Mouse (Mus musculus) stomach, embryonic 15.5 days (tissue): ENCODE data around the gene Plcd1. TPM values are rescaled to one million over a fixed set of nuclear protein-coding genes. Genes with fewer than 3 reads are reported as not detected.

Experiments used
- ATAC-seq: fragments of 200-750 bp; cut with Nextera tagmentation; 2 replicates; pipeline ENCODE4 v1.8.0; 2017; ENCODE audit warnings: low read depth, moderate number of reproducible peaks, moderate TSS enrichment; ENCODE audit not compliant: insufficient read depth, low FRiP score
- H3K27ac ChIP-seq: fragments of 300-500 bp; sonication (generic); 2 replicates; pipeline ENCODE4 v1.5.1; 2015; ENCODE audit warnings: mild to moderate bottlenecking, inconsistent platforms
- H3K27me3 ChIP-seq: fragments of 300-500 bp; sonication (generic); replicated peaks from 2 replicates; pipeline ENCODE4 v1.6.1; 2015; ENCODE audit warnings: inconsistent platforms
- H3K36me3 ChIP-seq: fragments of 300-500 bp; sonication (generic); 2 replicates; pipeline ENCODE4 v1.6.1; 2015; ENCODE audit warnings: inconsistent platforms
- H3K4me1 ChIP-seq: fragments of 300-500 bp; sonication (generic); 2 replicates; pipeline ENCODE4 v1.6.1; 2015; ENCODE audit warnings: inconsistent platforms
- H3K4me2 ChIP-seq: fragments of 300-500 bp; sonication (generic); 2 replicates; pipeline ENCODE4 v1.6.1; 2015; ENCODE audit warnings: mild to moderate bottlenecking, inconsistent platforms
- H3K4me3 ChIP-seq: fragments of 300-500 bp; sonication (generic); replicated peaks from 2 replicates; pipeline ENCODE4 v1.5.1; 2015; ENCODE audit warnings: inconsistent platforms
- H3K9ac ChIP-seq: fragments of 300-500 bp; sonication (generic); 2 replicates; pipeline ENCODE4 v1.6.1; 2015; ENCODE audit warnings: inconsistent platforms
- H3K9me3 ChIP-seq: fragments of 300-500 bp; sonication (generic); 2 replicates; pipeline ENCODE4 v1.6.1; 2016; ENCODE audit warnings: inconsistent platforms
- WGBS: fragments of 180-500 bp; shearing (Covaris S2); methylation state at CpG from one replicate; pipeline ENCODE4 v1.1.7; 2015; 5-methylcytosine and 5-hydroxymethylcytosine counted together
- polyA plus RNA-seq: library from polyadenylated mRNA; unstranded; fragments of >200 nt; fragmentation: Nextera tagmentation; extraction: Ambion mirVana; gene quantifications from 2 replicates; pipeline ENCODE4 v1.2.1, GENCODE M21; 2015

Plcd1 gene
- polyA plus RNA-seq, result 39.4 and 50.5 TPM in 2 replicates

- H3K4me2 ChIP-seq, result peak within 1 kb of the TSS; percentile 75
- H3K36me3 ChIP-seq, result no peaks in the 10 kb centered on the region
- peak; percentile 82 for ATAC-seq
- H3K27ac ChIP-seq, result peak within 1 kb of the TSS; percentile 79
- peaks cover 27% of the 10 kb centered on the region for H3K4me1 ChIP-seq
- 10% methylated on average over 45 of the region's 45 CpGs for WGBS
- H3K9ac ChIP-seq, result peak within 1 kb of the TSS; percentile 38; the same call in 1 of the 2 replicates
- no peaks in the 10 kb centered on the region for H3K9me3 ChIP-seq
- H3K4me3 ChIP-seq, result peak within 1 kb of the TSS; percentile 52
- H3K27me3 ChIP-seq, result no peaks in the 10 kb centered on the region
These were observed at the start of gene Plcd1 for GRCm38 (mm10) chr9:119093419-119094295. TSS of gene Plcd1 (minus strand) at chr9:119093502.

- Histone ChIP-seq H3K4me1 (no peaks in the 10 kb centered on the region), H3K27ac (no peak overlapping the region), H3K36me3 (no peaks in the 10 kb centered on the region), H3K27me3 (no peaks in the 10 kb centered on the region), H3K9ac (no peak overlapping the region), H3K4me3 (no peak overlapping the region), H3K4me2 (no peak overlapping the region), H3K9me3 (no peaks in the 10 kb centered on the region)
- WGBS, result 76% methylated on average over 5 of the region's 5 CpGs
- ATAC-seq, result no peak
These were observed 48.8 kb upstream of the Plcd1 start for GRCm38 (mm10) chr9:119142066-119142465.

GRCm38 (mm10) chr9:119138836-119139235, 45.5 kb upstream of the Plcd1 start:
- ATAC-seq, result no peak
- Histone ChIP-seq H3K4me2 (no peak overlapping the region), H3K27me3 (no peaks in the 10 kb centered on the region), H3K4me3 (no peak overlapping the region), H3K9me3 (no peaks in the 10 kb centered on the region), H3K9ac (no peak overlapping the region), H3K36me3 (no peaks in the 10 kb centered on the region), H3K27ac (no peak overlapping the region), H3K4me1 (no peaks in the 10 kb centered on the region)
- 77% methylated on average over 2 of the region's 2 CpGs for WGBS

- Histone ChIP-seq H3K4me2 (no peak overlapping the region), H3K9ac (no peak overlapping the region), H3K4me3 (no peak overlapping the region), H3K9me3 (no peaks in the 10 kb centered on the region), H3K27ac (no peak overlapping the region), H3K4me1 (no peaks in the 10 kb centered on the region), H3K27me3 (no peaks in the 10 kb centered on the region), H3K36me3 (no peaks in the 10 kb centered on the region)
- ATAC-seq, result no peak
- WGBS, result 30% methylated on average over 5 of the region's 5 CpGs
These were observed 37.4 kb upstream of the Plcd1 start for GRCm38 (mm10) chr9:119130692-119131091.

- no peak overlapping the region for H3K9ac ChIP-seq
- no peaks in the 10 kb centered on the region for H3K36me3 ChIP-seq
- no peak for ATAC-seq
- no peaks in the 10 kb centered on the region for H3K9me3 ChIP-seq
- no peaks in the 10 kb centered on the region for H3K27me3 ChIP-seq
- H3K4me3 ChIP-seq, result no peak overlapping the region
- H3K4me2 ChIP-seq, result no peak overlapping the region
- H3K27ac ChIP-seq, result no peak overlapping the region
- 71% methylated on average over 12 of the region's 12 CpGs for WGBS
- no peaks in the 10 kb centered on the region for H3K4me1 ChIP-seq
These were observed 35.3 kb upstream of the Plcd1 start for GRCm38 (mm10) chr9:119128436-119129181.

GRCm38 (mm10) chr9:119122596-119123369, 29.5 kb upstream of the Plcd1 start:
- H3K27me3 ChIP-seq, result no peaks in the 10 kb centered on the region
- no peaks in the 10 kb centered on the region for H3K4me1 ChIP-seq
- no peak overlapping the region for H3K4me2 ChIP-seq
- H3K9me3 ChIP-seq, result no peaks in the 10 kb centered on the region
- no peak overlapping the region for H3K27ac ChIP-seq
- no peaks in the 10 kb centered on the region for H3K36me3 ChIP-seq
- H3K9ac ChIP-seq, result no peak overlapping the region
- H3K4me3 ChIP-seq, result no peak overlapping the region
- ATAC-seq, result no peak
- 78% methylated on average over 18 of the region's 18 CpGs for WGBS

GRCm38 (mm10) chr9:119120168-119120560, 26.9 kb upstream of the Plcd1 start:
- no peaks in the 10 kb centered on the region for H3K36me3 ChIP-seq
- H3K4me2 ChIP-seq, result no peak overlapping the region
- no peak overlapping the region for H3K9ac ChIP-seq
- H3K4me3 ChIP-seq, result no peak overlapping the region
- H3K27me3 ChIP-seq, result no peaks in the 10 kb centered on the region
- no peak overlapping the region for H3K27ac ChIP-seq
- H3K9me3 ChIP-seq, result no peaks in the 10 kb centered on the region
- no peak for ATAC-seq
- 50% methylated on average over 3 of the region's 3 CpGs for WGBS
- no peaks in the 10 kb centered on the region for H3K4me1 ChIP-seq

- Histone ChIP-seq H3K9ac (no peak overlapping the region), H3K4me2 (no peak overlapping the region), H3K4me1 (no peaks in the 10 kb centered on the region), H3K4me3 (no peak overlapping the region), H3K9me3 (no peaks in the 10 kb centered on the region), H3K36me3 (no peaks in the 10 kb centered on the region), H3K27ac (no peak overlapping the region), H3K27me3 (no peaks in the 10 kb centered on the region)
- 86% methylated on average over 19 of the region's 19 CpGs for WGBS
- no peak for ATAC-seq
These were observed 26.3 kb upstream of the Plcd1 start for GRCm38 (mm10) chr9:119119409-119120167.

- no peak overlapping the region for H3K4me2 ChIP-seq
These were observed 21.6 kb upstream of the Plcd1 start for GRCm38 (mm10) chr9:119114911-119115310.

GRCm38 (mm10) chr9:119110640-119111039, 17.3 kb upstream of the Plcd1 start:
- H3K27me3 ChIP-seq, result no peaks in the 10 kb centered on the region
- no peak overlapping the region for H3K4me3 ChIP-seq
- ATAC-seq, result peak; percentile 58; the same call in 1 of the 2 replicates
- WGBS, result 43% methylated on average over 3 of the region's 3 CpGs
- H3K36me3 ChIP-seq, result no peaks in the 10 kb centered on the region
- H3K4me2 ChIP-seq, result no peak overlapping the region
- no peaks in the 10 kb centered on the region for H3K9me3 ChIP-seq
- H3K27ac ChIP-seq, result peak overlapping the region; percentile 7; the same call in 1 of the 2 replicates
- H3K9ac ChIP-seq, result no peak overlapping the region
- H3K4me1 ChIP-seq, result no peaks in the 10 kb centered on the region; the same call in 1 of the 2 replicates

More at GRCm38 (mm10) chr9:119114911-119115310, 21.6 kb upstream of the Plcd1 start:
- no peaks in the 10 kb centered on the region; the same call in 1 of the 2 replicates for H3K4me1 ChIP-seq
- no peaks in the 10 kb centered on the region for H3K9me3 ChIP-seq
- no peak for ATAC-seq
- H3K27ac ChIP-seq, result no peak overlapping the region
- WGBS, result 82% methylated on average over 17 of the region's 17 CpGs
- H3K4me3 ChIP-seq, result no peak overlapping the region
- no peak overlapping the region for H3K9ac ChIP-seq
- H3K36me3 ChIP-seq, result no peaks in the 10 kb centered on the region
- no peaks in the 10 kb centered on the region for H3K27me3 ChIP-seq
